Mouse (Mus musculus) retina, postnatal 1 day (tissue): Measurements from ENCODE around the gene 4930518I15Rik.
"Not testable (repeated sequence)": the region's sequence is repeated elsewhere in the genome, so short reads cannot be mapped to it uniquely, and the experiment has no call there.

Experiments used
- DNase-seq: peaks from one replicate; pipeline ENCODE4 v3.0.0-alpha.2; 2012

Gene 4930518I15Rik

GRCm38 (mm10) chr2:156841841-156842706 is 15.7 kb downstream of the 4930518I15Rik start:
- peak; percentile 58 for DNase-seq

GRCm38 (mm10) chr2:156841028-156841840 is 16.5 kb downstream of the 4930518I15Rik start:
- peak; percentile 74 for DNase-seq

- DNase-seq: peak; percentile 86
These were observed 17.3 kb downstream of the 4930518I15Rik start for GRCm38 (mm10) chr2:156840301-156841027.

- peak; percentile 96 for DNase-seq
These were observed 18.2 kb downstream of the 4930518I15Rik start, which contains the start of gene Tgif2 for GRCm38 (mm10) chr2:156839319-156840191. Gene Tgif2, plus strand, starts transcription at chr2:156840007.

- DNase-seq: no peak
These were observed 18.9 kb downstream of the 4930518I15Rik start for GRCm38 (mm10) chr2:156838839-156839238.

- DNase-seq: no peak
These were observed 23.4 kb downstream of the 4930518I15Rik start for GRCm38 (mm10) chr2:156834336-156834735.

- DNase-seq: not testable (repeated sequence)
These were observed 32.6 kb downstream of the 4930518I15Rik start for GRCm38 (mm10) chr2:156825128-156825527.

- no peak for DNase-seq
These were observed 41.6 kb downstream of the 4930518I15Rik start for GRCm38 (mm10) chr2:156816116-156816515.

- DNase-seq: no peak
These were observed 42.3 kb downstream of the 4930518I15Rik start for GRCm38 (mm10) chr2:156815412-156815811.

GRCm38 (mm10) chr2:156814893-156815292 is 42.9 kb downstream of the 4930518I15Rik start:
- DNase-seq: peak; percentile 20

GRCm38 (mm10) chr2:156814344-156814801 is 43.4 kb downstream of the 4930518I15Rik start:
- peak; percentile 46 for DNase-seq

GRCm38 (mm10) chr2:156811556-156811955 is 46.2 kb downstream of the 4930518I15Rik start:
- DNase-seq: no peak

- DNase-seq: no peak
These were observed 47.0 kb downstream of the 4930518I15Rik start for GRCm38 (mm10) chr2:156810716-156811115.

- peak; percentile 87 for DNase-seq
These were observed 48.2 kb downstream of the 4930518I15Rik start for GRCm38 (mm10) chr2:156809579-156809978.

- DNase-seq: no peak
These were observed 50.9 kb downstream of the 4930518I15Rik start for GRCm38 (mm10) chr2:156806886-156807285.
